Mouse (Mus musculus): Measurements from ENCODE around the gene Inpp1.

The Inpp1 gene

GRCm38 (mm10) chr1:52792701-52793100 lies 24.8 kb downstream of the Inpp1 start:
- DNase-seq (ENCODE audit: low spot score), result no peak

- no peak for DNase-seq (ENCODE audit: low spot score)
Measured at GRCm38 (mm10) chr1:52787254-52787653, 30.2 kb downstream of the Inpp1 start.

GRCm38 (mm10) chr1:52765176-52766111 lies 52.0 kb downstream of the Inpp1 start:
- no peak for DNase-seq (ENCODE audit: low spot score)

GRCm38 (mm10) chr1:52763894-52764809 lies 53.3 kb downstream of the Inpp1 start:
- DNase-seq (ENCODE audit: low spot score), result no peak

GRCm38 (mm10) chr1:52758174-52758573 lies 59.3 kb downstream of the Inpp1 start:
- no peak for DNase-seq (ENCODE audit: low spot score)

- no peak for DNase-seq (ENCODE audit: low spot score)
Measured at GRCm38 (mm10) chr1:52754331-52754730, 63.2 kb downstream of the Inpp1 start.

- no peak for DNase-seq (ENCODE audit: low spot score)
Measured at GRCm38 (mm10) chr1:52753828-52754227, 63.7 kb downstream of the Inpp1 start.

- DNase-seq (ENCODE audit: low spot score), result no peak
Measured at GRCm38 (mm10) chr1:52752706-52753105, 64.8 kb downstream of the Inpp1 start.

GRCm38 (mm10) chr1:52751634-52752033 lies 65.9 kb downstream of the Inpp1 start:
- DNase-seq (ENCODE audit: low spot score), result no peak

- no peak for DNase-seq (ENCODE audit: low spot score)
Measured at GRCm38 (mm10) chr1:52749978-52750377, 67.5 kb downstream of the Inpp1 start.

GRCm38 (mm10) chr1:52748260-52748659 lies 69.2 kb downstream of the Inpp1 start:
- DNase-seq (ENCODE audit: low spot score), result peak; percentile 24

- DNase-seq (ENCODE audit: low spot score), result no peak
Measured at GRCm38 (mm10) chr1:52742567-52742966, 74.9 kb downstream of the Inpp1 start.

All from urinary bladder, postnatal 10 days (tissue).